Mouse (Mus musculus): ENCODE measurements around the gene Uck2. TPM values are rescaled to one million over a fixed set of nuclear protein-coding genes. Genes with fewer than 3 reads are reported as not detected.
A peak's percentile ranks its signal among the peaks of the same experiment; 100 is the strongest.

Uck2 gene
- polyA plus RNA-seq, 1 experiment from 2014 or later, result 69.1 TPM

GRCm38 (mm10) chr1:167283441-167284257 lies 1.5 kb downstream of the Uck2 start:
- peak overlapping the region; percentile 75 for H3K4me2 ChIP-seq
- H3K9ac ChIP-seq, result peak overlapping the region; percentile 68
- no peaks in the 10 kb centered on the region for H3K9me3 ChIP-seq
- no peak for ATAC-seq (ENCODE audit: insufficient number of reproducible peaks, low FRiP score, low TSS enrichment, low read depth)
- H3K4me3 ChIP-seq, result peak overlapping the region; percentile 89
- under 1% methylated on average over 44 of the region's 44 CpGs for WGBS
- no peaks in the 10 kb centered on the region for H3K36me3 ChIP-seq
- H3K27me3 ChIP-seq, result 0 out of 2 replicates have a peak, but pooled peaks cover 2% of the 10 kb centered on the region
- H3K4me1 ChIP-seq, result peaks cover 29% of the 10 kb centered on the region
- H3K27ac ChIP-seq, result peak overlapping the region; percentile 93

- no peak for ATAC-seq (ENCODE audit: insufficient number of reproducible peaks, low FRiP score, low TSS enrichment, low read depth)
- H3K4me3 ChIP-seq, result peak overlapping the region; percentile 89
- H3K9me3 ChIP-seq, result no peaks in the 10 kb centered on the region
- no peaks in the 10 kb centered on the region for H3K27me3 ChIP-seq
- 46% methylated on average over 5 of the region's 5 CpGs for WGBS
- no peak overlapping the region for H3K27ac ChIP-seq
- H3K4me1 ChIP-seq, result peaks cover 29% of the 10 kb centered on the region
- peak overlapping the region; percentile 75 for H3K4me2 ChIP-seq
- no peaks in the 10 kb centered on the region for H3K36me3 ChIP-seq
- H3K9ac ChIP-seq, result no peak overlapping the region
Measured at GRCm38 (mm10) chr1:167282768-167283167, 2.4 kb downstream of the Uck2 start.

GRCm38 (mm10) chr1:167282112-167282511 lies 3.0 kb downstream of the Uck2 start:
- no peak overlapping the region for H3K27ac ChIP-seq
- H3K27me3 ChIP-seq, result no peaks in the 10 kb centered on the region
- H3K9ac ChIP-seq, result no peak overlapping the region
- H3K4me3 ChIP-seq, result no peak overlapping the region
- no peaks in the 10 kb centered on the region for H3K9me3 ChIP-seq
- H3K4me2 ChIP-seq, result no peak overlapping the region
- no peaks in the 10 kb centered on the region for H3K36me3 ChIP-seq
- H3K4me1 ChIP-seq, result peaks cover 29% of the 10 kb centered on the region
- no peak for ATAC-seq (ENCODE audit: insufficient number of reproducible peaks, low FRiP score, low TSS enrichment, low read depth)
- 73% methylated on average over 3 of the region's 3 CpGs for WGBS

GRCm38 (mm10) chr1:167280061-167280460 lies 5.1 kb downstream of the Uck2 start:
- no peaks in the 10 kb centered on the region for H3K27me3 ChIP-seq
- H3K4me3 ChIP-seq, result no peak overlapping the region
- 88% methylated on average over 10 of the region's 10 CpGs for WGBS
- no peaks in the 10 kb centered on the region for H3K9me3 ChIP-seq
- H3K27ac ChIP-seq, result no peak overlapping the region
- H3K36me3 ChIP-seq, result no peaks in the 10 kb centered on the region
- H3K9ac ChIP-seq, result no peak overlapping the region
- no peak for ATAC-seq (ENCODE audit: insufficient number of reproducible peaks, low FRiP score, low TSS enrichment, low read depth)
- peaks cover 22% of the 10 kb centered on the region for H3K4me1 ChIP-seq
- no peak overlapping the region for H3K4me2 ChIP-seq

GRCm38 (mm10) chr1:167279160-167279715 lies 5.9 kb downstream of the Uck2 start:
- 82% methylated on average over 13 of the region's 13 CpGs for WGBS
- ATAC-seq (ENCODE audit: insufficient number of reproducible peaks, low FRiP score, low TSS enrichment, low read depth), result no peak
- no peak overlapping the region for H3K9ac ChIP-seq
- H3K4me1 ChIP-seq, result peaks cover 21% of the 10 kb centered on the region
- no peak overlapping the region for H3K4me3 ChIP-seq
- no peak overlapping the region for H3K4me2 ChIP-seq
- H3K36me3 ChIP-seq, result 0 out of 2 replicates have a peak, but pooled peaks cover 4% of the 10 kb centered on the region
- no peaks in the 10 kb centered on the region for H3K27me3 ChIP-seq
- H3K27ac ChIP-seq, result no peak overlapping the region
- no peaks in the 10 kb centered on the region for H3K9me3 ChIP-seq

GRCm38 (mm10) chr1:167278395-167278794 lies 6.7 kb downstream of the Uck2 start:
- Histone ChIP-seq H3K9me3 (no peaks in the 10 kb centered on the region), H3K36me3 (0 out of 2 replicates have a peak, but pooled peaks cover 4% of the 10 kb centered on the region), H3K27me3 (no peaks in the 10 kb centered on the region), H3K27ac (no peak overlapping the region), H3K4me2 (no peak overlapping the region), H3K9ac (no peak overlapping the region), H3K4me3 (no peak overlapping the region), H3K4me1 (peaks cover 28% of the 10 kb centered on the region)
- ATAC-seq (ENCODE audit: insufficient number of reproducible peaks, low FRiP score, low TSS enrichment, low read depth), result no peak
- WGBS, result 41% methylated on average over 6 of the region's 6 CpGs

GRCm38 (mm10) chr1:167274646-167275390 lies 10.3 kb downstream of the Uck2 start:
- 83% methylated on average over 12 of the region's 12 CpGs for WGBS
- no peak overlapping the region for H3K27ac ChIP-seq

GRCm38 (mm10) chr1:167273380-167274163 lies 11.5 kb downstream of the Uck2 start:
- no peak for ATAC-seq (ENCODE audit: insufficient number of reproducible peaks, low FRiP score, low TSS enrichment, low read depth)
- Histone ChIP-seq H3K27ac (no peak overlapping the region), H3K9ac (no peak overlapping the region), H3K9me3 (no peaks in the 10 kb centered on the region), H3K4me3 (no peak overlapping the region), H3K36me3 (0 out of 2 replicates have a peak, but pooled peaks cover 4% of the 10 kb centered on the region), H3K4me2 (no peak overlapping the region), H3K4me1 (peaks cover 48% of the 10 kb centered on the region), H3K27me3 (no peaks in the 10 kb centered on the region)
- 75% methylated on average over 14 of the region's 14 CpGs for WGBS

More at GRCm38 (mm10) chr1:167274646-167275390, 10.3 kb downstream of the Uck2 start:
- ATAC-seq (ENCODE audit: insufficient number of reproducible peaks, low FRiP score, low TSS enrichment, low read depth), result no peak
- no peak overlapping the region for H3K9ac ChIP-seq
- no peaks in the 10 kb centered on the region for H3K27me3 ChIP-seq
- H3K4me2 ChIP-seq, result no peak overlapping the region
- H3K9me3 ChIP-seq, result no peaks in the 10 kb centered on the region
- peaks cover 43% of the 10 kb centered on the region for H3K4me1 ChIP-seq
- H3K4me3 ChIP-seq, result no peak overlapping the region
- 0 out of 2 replicates have a peak, but pooled peaks cover 4% of the 10 kb centered on the region for H3K36me3 ChIP-seq

- Histone ChIP-seq H3K27me3 (no peaks in the 10 kb centered on the region), H3K4me1 (peaks cover 51% of the 10 kb centered on the region), H3K4me3 (no peak overlapping the region), H3K9ac (no peak overlapping the region), H3K4me2 (no peak overlapping the region), H3K27ac (no peak overlapping the region), H3K9me3 (no peaks in the 10 kb centered on the region), H3K36me3 (0 out of 2 replicates have a peak, but pooled peaks cover 4% of the 10 kb centered on the region)
- 39% methylated on average over 8 of the region's 8 CpGs for WGBS
- no peak for ATAC-seq (ENCODE audit: insufficient number of reproducible peaks, low FRiP score, low TSS enrichment, low read depth)
Measured at GRCm38 (mm10) chr1:167271841-167272240, 13.3 kb downstream of the Uck2 start.

- Histone ChIP-seq H3K27ac (no peak overlapping the region), H3K9ac (no peak overlapping the region), H3K4me2 (0 out of 2 replicates have a peak overlapping the region, but pooled peaks have one; percentile 45), H3K27me3 (no peaks in the 10 kb centered on the region), H3K9me3 (no peaks in the 10 kb centered on the region), H3K36me3 (0 out of 2 replicates have a peak, but pooled peaks cover 4% of the 10 kb centered on the region), H3K4me3 (no peak overlapping the region), H3K4me1 (peaks cover 51% of the 10 kb centered on the region)
- 45% methylated on average over 4 of the region's 4 CpGs for WGBS
- no peak for ATAC-seq (ENCODE audit: insufficient number of reproducible peaks, low FRiP score, low TSS enrichment, low read depth)
Measured at GRCm38 (mm10) chr1:167271304-167271703, 13.8 kb downstream of the Uck2 start.

Data from limb, embryonic 15.5 days (tissue).